Mouse (Mus musculus) lung, postnatal 10 days (tissue): ENCODE measurements around the gene Cnr2.

Source experiments
- DNase-seq: peaks from one replicate; pipeline ENCODE4 v3.0.0; 2021

Gene Cnr2

GRCm38 (mm10) chr4:135876583-135877020, 18.6 kb upstream of the Cnr2 start:
- peak; percentile 88 for DNase-seq

- DNase-seq, result peak; percentile 61
Measured at GRCm38 (mm10) chr4:135877742-135878141, 17.5 kb upstream of the Cnr2 start.

GRCm38 (mm10) chr4:135879021-135879420, 16.2 kb upstream of the Cnr2 start:
- DNase-seq, result no peak

- no peak for DNase-seq
Measured at GRCm38 (mm10) chr4:135880018-135880417, 15.2 kb upstream of the Cnr2 start.

GRCm38 (mm10) chr4:135880576-135880975, 14.6 kb upstream of the Cnr2 start:
- no peak for DNase-seq

- DNase-seq, result no peak
Measured at GRCm38 (mm10) chr4:135882023-135882422, 13.2 kb upstream of the Cnr2 start.

GRCm38 (mm10) chr4:135883401-135883851, 11.8 kb upstream of the Cnr2 start:
- DNase-seq, result no peak

GRCm38 (mm10) chr4:135883881-135884516, 11.2 kb upstream of the Cnr2 start:
- no peak for DNase-seq

- no peak for DNase-seq
Measured at GRCm38 (mm10) chr4:135884531-135884930, 10.7 kb upstream of the Cnr2 start.

- no peak for DNase-seq
Measured at GRCm38 (mm10) chr4:135885676-135886075, 9.5 kb upstream of the Cnr2 start.

- DNase-seq, result no peak
Measured at GRCm38 (mm10) chr4:135886184-135886583, 9.0 kb upstream of the Cnr2 start.

- DNase-seq, result no peak
Measured at GRCm38 (mm10) chr4:135888448-135889057, 6.6 kb upstream of the Cnr2 start.

- DNase-seq, result no peak
Measured at GRCm38 (mm10) chr4:135889146-135889883, 5.9 kb upstream of the Cnr2 start.

GRCm38 (mm10) chr4:135889884-135890283, 5.3 kb upstream of the Cnr2 start:
- DNase-seq, result peak; percentile 90

GRCm38 (mm10) chr4:135891539-135891938, 3.7 kb upstream of the Cnr2 start:
- DNase-seq, result no peak

GRCm38 (mm10) chr4:135892884-135893283, 2.3 kb upstream of the Cnr2 start:
- no peak for DNase-seq

- no peak for DNase-seq
Measured at GRCm38 (mm10) chr4:135896157-135896556, 963 bp downstream of the Cnr2 start.

- no peak for DNase-seq
Measured at GRCm38 (mm10) chr4:135898380-135899049, 3.3 kb downstream of the Cnr2 start.

GRCm38 (mm10) chr4:135899050-135899448, 3.9 kb downstream of the Cnr2 start:
- DNase-seq, result no peak

GRCm38 (mm10) chr4:135900008-135900407, 4.8 kb downstream of the Cnr2 start:
- DNase-seq, result no peak

GRCm38 (mm10) chr4:135902606-135903242, 7.5 kb downstream of the Cnr2 start:
- no peak for DNase-seq

GRCm38 (mm10) chr4:135904810-135905209, 9.6 kb downstream of the Cnr2 start:
- DNase-seq, result no peak

GRCm38 (mm10) chr4:135906633-135907032, 11.4 kb downstream of the Cnr2 start:
- DNase-seq, result no peak
